Mouse (Mus musculus) heart, postnatal 14 days (tissue): ENCODE results near the gene Tmtc2. TPM values are rescaled to one million over a fixed set of nuclear protein-coding genes. Genes with fewer than 3 reads are reported as not detected.
A peak's percentile ranks its signal among the peaks of the same experiment; 100 is the strongest.

ENCODE experiments used
- DNase-seq, 2 experiments: peaks; one replicate each; pipeline ENCODE4 v3.0.0; 2021 to 2022
- intact Hi-C: fragments of 180-260 bp; cut with DNase I; formaldehyde crosslinking; loops from one replicate; pipeline ENCODE4 v1.15.1; 2025
- total RNA-seq, 2 experiments: library from RNA; stranded (reverse); gene quantifications; 2 replicates each; pipeline ENCODE4 v1.2.3; 2021

Tmtc2 gene
- total RNA-seq, 2 experiments from 2014 or later: 5.0 to 5.1 TPM

- no peak for DNase-seq
- intact Hi-C loops: no loop called here
Observed at GRCm38 (mm10) chr10:105556890-105557572, 17.2 kb downstream of the Tmtc2 start.

- intact Hi-C loops: no loop called here
- DNase-seq: no peak
Observed at GRCm38 (mm10) chr10:105554153-105554552, 20.1 kb downstream of the Tmtc2 start.

DNA sequence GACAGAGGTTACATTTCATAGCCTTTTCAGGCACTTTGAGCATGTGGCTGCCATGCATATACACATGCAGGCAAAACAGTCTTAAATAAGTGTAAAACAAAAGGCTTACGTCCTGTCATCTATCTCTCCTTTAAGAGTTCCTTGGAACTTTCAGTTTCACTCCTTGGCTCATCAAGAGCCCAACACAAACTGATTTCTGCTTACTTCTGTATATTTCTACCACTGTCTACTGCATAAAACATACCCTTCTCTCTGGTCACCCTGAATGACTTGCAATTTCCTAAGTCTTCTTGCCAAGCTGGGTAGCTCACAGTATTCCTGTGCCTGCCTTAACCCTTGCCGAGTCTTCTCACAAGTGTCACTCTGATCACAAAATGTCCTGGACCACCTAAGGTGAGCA is 26.2 kb downstream of the Tmtc2 start:
- DNase-seq: no peak
- intact Hi-C loops: no loop called here

DNA sequence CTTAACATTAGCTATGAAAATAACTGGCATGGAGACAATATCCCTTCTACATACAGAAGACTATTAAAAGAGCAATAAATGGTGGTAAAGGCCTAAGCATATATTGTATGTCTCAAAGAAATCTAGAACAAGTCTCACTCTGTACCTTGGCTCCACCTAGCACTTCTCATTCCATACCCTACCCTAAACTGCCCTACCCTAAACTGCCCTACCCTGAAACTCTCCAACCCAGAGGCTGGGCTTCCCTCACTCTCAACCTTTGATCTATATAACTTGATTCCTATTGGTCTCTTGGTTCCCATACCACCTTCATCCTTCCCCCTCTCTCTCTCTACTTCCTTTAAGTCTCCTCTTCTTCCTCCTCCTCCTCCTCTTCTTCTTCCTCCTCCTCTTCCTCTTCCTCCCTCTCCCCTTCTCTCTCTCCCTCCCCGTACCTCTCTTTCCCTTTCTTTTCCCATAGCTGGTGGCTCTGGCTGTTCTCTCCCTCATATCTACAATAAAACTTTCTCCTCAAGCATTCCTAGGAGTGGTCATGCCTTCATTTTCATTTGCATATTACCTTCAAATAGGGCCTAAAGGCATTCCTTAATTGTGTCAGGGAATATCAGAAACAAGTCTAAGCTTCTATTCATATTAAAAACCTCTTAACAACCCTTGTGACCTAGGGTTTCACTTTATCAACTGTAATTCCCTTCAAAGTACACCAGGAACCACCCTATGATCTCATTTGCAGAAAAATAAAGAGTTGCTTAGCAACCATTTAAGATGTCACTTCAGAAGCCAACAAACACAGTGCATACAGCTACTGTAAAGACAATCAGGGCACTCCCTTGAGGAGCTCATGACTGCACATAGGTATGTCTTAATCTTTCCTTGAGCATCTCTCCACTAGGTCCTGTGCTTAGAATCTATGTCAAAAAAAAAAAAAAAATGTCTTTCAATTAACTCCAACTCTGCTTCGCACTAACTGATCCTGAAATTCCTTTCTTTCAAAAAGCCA is 29.9 kb downstream of the Tmtc2 start:
- DNase-seq: no peak
- intact Hi-C loops: no loop called here

- intact Hi-C loops: no loop called here
- no peak for DNase-seq
Observed at GRCm38 (mm10) chr10:105542081-105542480, 32.2 kb downstream of the Tmtc2 start.

DNA sequence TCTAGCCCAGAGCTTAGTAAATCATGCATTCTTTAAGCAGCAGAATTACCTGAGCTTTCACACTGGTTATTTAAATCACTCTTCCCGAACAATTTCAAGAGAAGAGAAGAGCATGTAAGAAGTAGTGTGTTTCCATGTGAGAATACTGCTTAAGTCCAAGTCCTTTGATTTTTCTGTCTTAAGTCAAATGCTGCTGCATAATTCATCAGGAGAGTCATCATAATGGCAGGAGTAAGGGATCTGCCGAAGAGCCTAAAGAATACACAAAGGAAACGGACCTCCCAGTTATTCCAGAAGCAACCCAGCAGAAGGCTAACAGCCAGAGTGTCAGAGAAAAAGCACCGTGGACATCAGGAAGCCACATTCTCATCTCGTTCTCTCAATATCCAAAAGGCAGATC is 34.6 kb downstream of the Tmtc2 start:
- intact Hi-C loops: no loop called here
- no peak for DNase-seq

- no peak for DNase-seq
- intact Hi-C loops: no loop called here
Observed at GRCm38 (mm10) chr10:105536910-105537309, 37.3 kb downstream of the Tmtc2 start.

DNA sequence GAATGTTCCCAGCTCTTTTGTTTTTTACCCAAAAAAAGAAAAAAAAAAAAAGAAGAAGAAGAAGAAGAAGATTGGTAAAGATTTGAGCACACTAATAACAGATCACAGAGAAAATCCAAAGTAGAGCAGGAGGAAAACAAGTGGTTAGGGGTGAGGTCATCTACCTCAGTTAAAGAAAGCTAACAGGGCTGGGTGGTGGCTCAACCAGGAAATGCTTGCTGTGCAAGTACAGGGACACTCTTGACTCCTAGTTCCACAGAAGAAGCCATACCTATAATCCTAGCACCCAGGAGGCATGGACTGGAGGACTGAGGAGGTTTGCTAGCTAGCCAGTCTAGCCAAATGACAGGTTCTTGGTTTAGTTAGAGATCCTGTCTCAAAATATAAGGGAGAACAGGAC is 38.4 kb downstream of the Tmtc2 start:
- DNase-seq: no peak
- intact Hi-C loops: no loop called here

DNA sequence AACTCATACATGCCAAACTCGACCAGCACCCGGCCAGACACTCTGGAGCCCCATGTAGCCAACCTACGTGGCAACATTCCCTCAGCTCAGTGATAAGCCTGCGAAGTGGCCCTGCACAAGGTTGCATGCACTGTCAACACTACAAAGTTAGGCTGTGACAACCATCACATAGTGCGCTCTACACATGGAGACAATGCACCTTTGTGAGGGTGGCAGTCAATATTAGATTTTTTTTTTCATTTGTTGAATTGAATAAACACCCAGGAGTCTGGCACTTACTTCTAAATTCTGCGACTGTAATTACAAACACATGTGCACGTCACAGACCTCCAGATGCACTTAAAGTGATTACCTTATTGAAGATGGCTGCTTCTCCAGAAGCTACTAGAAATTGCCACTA is 41.5 kb downstream of the Tmtc2 start:
- intact Hi-C loops: no loop called here
- peak; percentile 8 to 27 for DNase-seq

GRCm38 (mm10) chr10:105532019-105532525 is 42.2 kb downstream of the Tmtc2 start:
- intact Hi-C loops: no loop called here
- no peak for DNase-seq

DNA sequence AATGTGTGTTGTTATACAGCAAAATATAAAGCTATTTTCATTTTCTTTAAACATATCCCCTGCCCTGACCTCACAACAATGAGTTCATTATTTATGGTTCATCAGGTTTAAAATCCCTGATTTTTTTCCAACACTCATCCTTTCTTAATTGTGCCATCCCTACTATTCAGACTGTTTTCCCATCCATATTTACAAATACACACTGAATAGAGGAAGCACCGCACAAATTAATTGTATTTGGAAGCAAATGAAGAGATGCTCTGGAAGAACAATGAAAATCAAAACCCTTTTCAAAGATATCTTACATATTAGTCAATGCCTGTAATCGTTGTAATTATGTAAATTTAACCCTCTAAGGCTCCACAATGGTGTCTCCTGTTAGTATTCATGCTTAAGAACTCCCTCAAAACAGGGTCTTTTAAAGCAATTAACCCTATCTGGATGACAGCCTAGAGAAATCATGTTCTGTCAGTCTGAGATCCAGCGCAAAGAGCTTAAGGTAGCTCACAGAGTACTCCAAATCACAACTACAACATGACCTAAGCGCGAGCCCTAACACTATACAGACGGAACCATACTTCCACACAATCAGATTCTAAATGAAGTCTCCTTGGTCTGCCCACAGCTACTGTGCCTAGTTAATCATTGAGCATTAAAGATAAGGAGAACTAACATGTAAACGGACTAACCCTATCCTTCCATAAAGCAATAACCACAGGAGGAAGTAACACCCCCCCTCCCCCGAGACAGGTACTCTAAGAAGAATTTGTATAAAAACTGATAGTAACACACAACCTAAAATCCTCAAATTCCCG is 43.0 kb downstream of the Tmtc2 start:
- intact Hi-C loops: no loop called here

GRCm38 (mm10) chr10:105523405-105524088 is 50.7 kb downstream of the Tmtc2 start:
- no peak for DNase-seq
- intact Hi-C loops: no loop called here

More for the DNA sequence above, 43.0 kb downstream of the Tmtc2 start:
- no peak for DNase-seq

- DNase-seq: no peak
- intact Hi-C loops: no loop called here
Observed at GRCm38 (mm10) chr10:105522431-105522830, 51.8 kb downstream of the Tmtc2 start.

GRCm38 (mm10) chr10:105519154-105519806 is 55.0 kb downstream of the Tmtc2 start:
- DNase-seq: no peak
- intact Hi-C loops: no loop called here

DNA sequence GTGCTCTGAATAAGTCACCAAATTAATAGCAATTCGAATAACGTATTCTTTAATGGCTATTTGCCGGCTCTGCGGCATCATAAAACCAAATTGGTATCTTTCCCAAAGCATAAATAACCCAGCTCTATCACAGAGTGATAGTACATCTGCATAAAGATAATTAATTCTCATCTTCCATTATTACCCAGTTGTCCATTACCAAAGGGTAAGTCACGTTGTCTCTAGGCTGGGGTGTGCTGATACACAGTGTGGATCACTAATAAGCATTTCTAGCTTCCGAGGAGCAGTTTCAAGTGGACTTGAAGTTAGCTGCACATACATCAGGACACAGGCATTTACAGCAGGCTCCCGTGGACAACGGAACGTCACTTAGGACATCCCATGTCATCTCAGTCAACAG is 56.1 kb downstream of the Tmtc2 start:
- no peak for DNase-seq
- intact Hi-C loops: no loop called here

DNA sequence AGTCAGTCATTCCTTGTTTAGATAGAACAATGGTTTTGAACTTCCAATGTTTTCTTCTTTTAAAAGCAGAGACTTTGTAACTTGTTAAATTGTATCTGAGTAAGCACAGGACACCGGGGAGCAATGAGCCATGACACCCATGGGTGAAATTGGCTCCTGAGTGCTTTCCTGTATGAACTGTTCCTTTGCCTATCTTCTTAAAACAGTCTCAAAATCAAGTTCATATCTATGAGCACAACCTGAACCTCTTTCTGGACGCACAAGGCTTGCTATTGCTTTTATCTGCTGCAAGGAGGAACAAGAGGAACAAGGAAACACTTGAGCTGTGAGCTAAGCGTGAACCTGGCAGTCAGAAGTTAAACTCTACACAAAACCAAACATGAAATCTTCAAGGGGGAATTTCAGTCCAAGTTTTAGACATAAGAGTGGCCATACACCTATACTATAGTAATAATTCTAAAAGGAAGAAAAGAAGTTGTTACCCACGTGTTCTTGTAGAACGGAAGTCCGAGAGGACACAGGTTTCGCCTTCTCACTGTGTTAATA is 60.4 kb downstream of the Tmtc2 start:
- no peak for DNase-seq
- intact Hi-C loops: no loop called here

DNA sequence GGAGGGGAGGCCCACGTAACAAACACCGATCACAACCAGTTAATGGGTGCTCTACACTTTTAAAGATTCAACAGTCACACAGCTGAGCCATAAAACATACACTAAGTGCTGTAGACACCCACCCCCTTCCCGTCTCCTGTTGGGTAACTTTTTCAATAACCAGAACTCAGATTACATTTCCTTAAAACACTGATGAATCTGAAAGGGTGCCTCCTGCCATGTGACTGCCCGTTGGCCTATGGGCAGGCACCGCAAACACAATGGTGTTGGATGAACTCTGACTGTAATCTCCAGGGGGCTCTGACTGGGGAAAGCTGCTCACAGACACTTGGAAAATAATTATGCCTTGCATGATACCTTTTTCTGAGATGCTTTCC is 64.4 kb downstream of the Tmtc2 start:
- intact Hi-C loops: no loop called here
- no peak for DNase-seq

DNA sequence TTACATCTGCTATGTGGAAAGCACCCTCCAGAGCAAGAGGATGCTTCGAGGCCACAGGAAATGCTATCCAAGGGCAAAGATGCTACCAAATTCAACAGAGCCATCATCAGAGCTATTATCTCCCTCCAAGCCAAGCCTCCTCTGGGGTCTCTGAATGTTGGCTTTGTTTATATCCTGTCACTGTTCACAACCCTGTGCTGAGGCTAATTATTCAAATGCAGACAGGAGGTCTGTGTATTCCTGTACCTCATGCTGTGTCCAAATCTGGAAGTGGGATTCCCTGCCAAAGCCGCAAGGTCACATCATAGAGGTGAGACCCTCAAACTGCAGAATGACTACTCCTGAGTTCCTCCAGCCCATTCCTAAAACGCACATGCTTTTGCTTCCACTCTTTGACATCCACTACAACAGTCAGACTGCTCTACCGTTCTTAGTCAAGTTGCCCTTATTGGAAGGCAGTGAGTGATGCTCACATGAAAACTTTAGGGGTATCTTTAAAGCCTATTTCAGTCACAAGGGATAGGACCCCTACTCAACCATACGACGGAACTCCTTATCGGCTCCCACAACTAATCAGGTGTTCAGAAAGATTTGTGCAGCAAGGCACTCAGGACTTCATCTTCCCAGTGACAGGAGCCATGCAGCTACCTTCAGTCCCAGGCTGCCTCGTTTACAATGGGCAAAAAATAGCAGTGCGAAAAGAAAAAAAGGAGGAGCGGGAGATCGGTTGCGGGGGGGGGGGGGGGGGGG is 64.9 kb downstream of the Tmtc2 start:
- intact Hi-C loops: no loop called here
- DNase-seq: no peak
